In genomic region chr13:8608040-8608439, GRCm38 (mm10) we compare ENCODE assay signal across 22 mouse cellular contexts.
"Had no signal": no experiment of that assay in that cellular context is flagged by ENCODE, and none has a peak within 500 bp of the region (broad histone marks: within the 10 kb centered on the region; RNA-seq: fewer than 3 reads in every experiment).

No protein-coding gene starts in this region.

- H3K9me3 ChIP-seq: kidney, embryonic 15.5 days; limb, embryonic 12.5 days; limb, embryonic 15.5 days; midbrain, embryonic 12.5 days; neural tube, embryonic 13.5 days; stomach, embryonic 15.5 days had no signal

- H3K4me1 ChIP-seq: kidney, embryonic 15.5 days; limb, embryonic 12.5 days; limb, embryonic 15.5 days; midbrain, embryonic 12.5 days; stomach, embryonic 15.5 days had no signal

- ATAC-seq: liver, postnatal 0 days; lung, postnatal 0 days; midbrain, embryonic 16.5 days had no signal

- DNase-seq: kidney, postnatal 10 days; kidney, postnatal 36 days; left cerebral cortex, postnatal 4 days; liver, postnatal 0 days; lung, embryonic 14.5 days; retina, postnatal 1 day; right cerebral cortex, postnatal 25 days; spleen, adult 18-20 months; thymus, adult 18-20 months; thymus, postnatal 36 days had no signal

- H3K27me3 ChIP-seq: kidney, embryonic 15.5 days; limb, embryonic 12.5 days; limb, embryonic 15.5 days; midbrain, embryonic 12.5 days; neural tube, embryonic 13.5 days; stomach, embryonic 15.5 days had no signal

- H3K4me2 ChIP-seq: kidney, embryonic 15.5 days; limb, embryonic 12.5 days; limb, embryonic 15.5 days; liver, embryonic 11.5 days; lung, embryonic 14.5 days; midbrain, embryonic 12.5 days; neural tube, embryonic 13.5 days; stomach, embryonic 15.5 days had no signal

- H3K9ac ChIP-seq: kidney, embryonic 15.5 days; limb, embryonic 12.5 days; limb, embryonic 15.5 days; liver, embryonic 14.5 days; liver, postnatal 0 days; lung, embryonic 14.5 days; midbrain, embryonic 12.5 days; neural tube, embryonic 13.5 days; stomach, embryonic 15.5 days had no signal

- H3K27ac ChIP-seq: kidney, embryonic 15.5 days; limb, embryonic 12.5 days; limb, embryonic 15.5 days; liver, embryonic 14.5 days; macrophage; midbrain, embryonic 12.5 days; neural tube, embryonic 13.5 days; stomach, embryonic 15.5 days had no signal

- H3K4me3 ChIP-seq: kidney, embryonic 15.5 days; limb, embryonic 12.5 days; limb, embryonic 15.5 days; midbrain, embryonic 12.5 days; myocyte; neural tube, embryonic 13.5 days; stomach, embryonic 15.5 days had no signal

- H3K36me3 ChIP-seq: kidney, embryonic 15.5 days; limb, embryonic 12.5 days; limb, embryonic 15.5 days; midbrain, embryonic 12.5 days; neural tube, embryonic 13.5 days; stomach, embryonic 15.5 days had no signal
